Mouse (Mus musculus): ENCODE data around the gene Btbd35f24.
"Not testable (repeated sequence)": the region's sequence is repeated elsewhere in the genome, so short reads cannot be mapped to it uniquely, and the experiment has no call there.

Gene Btbd35f24

GRCm38 (mm10) chrX:3195727-3196126 is at the start of gene Btbd35f24:
TSS of gene Btbd35f24 (minus strand) at chrX:3195827.
- DNase-seq (ENCODE audit: low read depth, low spot score): not testable (repeated sequence)
